Mouse (Mus musculus): Measurements from ENCODE around the gene Gck.
"Not testable (repeated sequence)": the region's sequence is repeated elsewhere in the genome, so short reads cannot be mapped to it uniquely, and the experiment has no call there.

The Gck gene

GRCm38 (mm10) chr11:5954435-5954834, 4.6 kb upstream of the Gck start:
- peak; percentile 12 for DNase-seq

GRCm38 (mm10) chr11:5953130-5953765, 3.4 kb upstream of the Gck start:
- DNase-seq = peak; percentile 63

GRCm38 (mm10) chr11:5952501-5952900, 2.6 kb upstream of the Gck start:
- DNase-seq = peak; percentile 19

DNA sequence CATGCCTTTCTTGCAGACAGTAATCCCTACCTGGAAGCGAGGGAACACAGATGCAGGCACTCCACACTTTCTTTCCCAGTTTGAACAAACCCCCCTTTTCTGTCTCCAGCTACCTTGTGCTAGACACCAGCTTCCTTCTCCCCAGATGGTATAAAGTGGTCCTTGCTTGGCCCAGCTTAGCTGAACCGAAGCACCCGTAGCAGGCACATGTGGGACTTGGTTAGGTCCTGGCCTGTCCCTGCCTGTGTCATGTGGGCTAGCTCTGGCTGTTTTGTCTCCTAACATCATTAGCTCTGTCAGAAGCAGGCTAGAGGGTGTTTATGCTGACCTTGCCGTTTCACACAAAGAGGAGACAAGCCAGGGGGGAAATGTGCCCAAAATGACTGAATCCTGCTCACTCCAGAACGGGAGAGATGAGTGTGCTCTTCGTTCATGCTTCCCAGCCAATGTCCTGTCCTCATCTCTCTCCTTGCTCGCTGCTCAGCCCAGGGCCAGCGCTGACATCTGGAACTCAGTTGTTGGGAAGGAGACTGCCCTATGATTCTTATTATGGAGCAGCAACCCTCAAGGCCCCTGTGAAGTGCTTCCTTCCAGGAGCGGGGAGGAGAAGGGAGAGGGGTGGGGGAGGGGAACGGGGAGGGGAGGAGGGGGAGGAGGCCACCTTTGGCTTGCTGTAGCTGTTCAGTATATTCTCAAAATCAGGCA, 1.2 kb downstream of the Gck start:
- DNase-seq = no peak

DNA sequence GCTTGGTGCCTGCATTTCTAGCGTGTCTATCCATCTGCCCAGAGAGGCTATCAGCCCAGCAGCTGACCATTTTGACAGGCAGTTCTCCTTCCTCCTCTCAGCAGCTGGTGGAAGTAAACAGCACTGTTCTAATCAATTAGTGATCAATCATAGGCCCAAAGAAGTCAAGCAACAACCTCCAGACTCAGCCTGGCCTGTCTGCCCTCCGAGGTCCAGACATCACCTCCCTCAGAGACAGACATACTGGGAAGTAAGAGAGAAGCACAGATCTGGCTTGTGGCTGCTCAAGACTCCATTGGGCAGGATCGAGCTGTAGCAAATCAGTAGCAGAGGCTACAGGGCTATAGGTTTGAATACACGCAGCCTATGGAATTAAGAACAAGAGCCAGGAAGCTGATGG, 2.1 kb downstream of the Gck start:
- DNase-seq = no peak

- no peak for DNase-seq
These were observed 4.8 kb downstream of the Gck start for GRCm38 (mm10) chr11:5945096-5945495.

- DNase-seq = no peak
These were observed 6.9 kb downstream of the Gck start for GRCm38 (mm10) chr11:5942966-5943365.

DNA sequence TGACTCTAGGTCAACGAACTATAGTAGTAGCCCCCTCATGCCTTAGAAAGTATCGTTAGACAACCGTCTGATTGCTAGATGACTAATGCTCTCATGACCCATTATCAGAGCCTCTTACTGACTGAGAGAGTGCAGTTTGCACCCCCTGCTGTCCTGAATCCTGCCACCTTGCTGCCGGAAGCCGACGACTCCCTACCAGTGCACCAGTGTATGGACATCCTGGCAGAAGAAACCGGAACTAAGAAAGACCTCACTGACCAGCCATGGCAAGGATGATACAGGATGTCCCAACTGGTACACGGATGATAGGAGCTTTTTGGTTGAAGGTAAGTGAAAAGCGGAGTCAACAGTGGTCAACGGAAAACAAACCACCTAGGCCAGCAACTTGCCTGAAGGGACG, 15.3 kb downstream of the Gck start:
- DNase-seq = not testable (repeated sequence)

DNA sequence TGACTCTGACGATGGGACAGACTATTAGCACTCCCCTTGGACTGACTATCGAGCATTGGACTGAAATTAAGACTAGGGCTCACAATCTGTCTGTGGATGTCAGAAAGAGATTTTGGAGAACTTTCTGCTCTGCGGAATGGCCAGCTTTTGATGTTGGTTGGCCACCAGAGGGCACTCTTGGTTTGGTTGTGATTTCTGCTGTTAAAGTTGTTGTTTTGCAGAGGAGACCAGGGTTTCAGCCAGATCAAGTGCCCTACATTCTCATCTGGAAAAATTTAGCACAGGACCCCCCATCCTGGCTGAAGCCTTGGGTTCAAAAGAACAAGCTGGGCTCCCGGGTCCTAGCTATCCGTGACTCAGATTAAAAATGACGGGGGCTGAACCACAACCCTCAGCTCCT, 17.9 kb downstream of the Gck start:
- DNase-seq = not testable (repeated sequence)

DNA sequence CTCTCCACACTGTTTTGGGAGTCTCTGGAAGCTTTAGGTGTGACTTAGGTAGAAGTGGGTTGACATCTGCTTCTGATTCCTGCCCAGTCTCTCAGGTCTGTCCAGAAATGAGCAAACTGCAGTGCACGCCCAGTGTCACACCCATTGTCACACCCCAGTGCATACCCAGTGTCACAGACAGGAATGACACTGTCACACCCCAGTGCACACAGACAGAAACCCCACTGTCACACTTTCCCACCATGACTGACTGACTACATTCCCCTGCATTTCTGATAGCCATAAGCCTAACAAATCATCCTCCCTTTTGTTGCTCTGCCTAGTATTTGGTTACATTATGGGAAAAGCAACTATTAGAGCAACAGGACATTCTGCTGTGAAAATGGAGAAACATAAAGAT, 19.3 kb downstream of the Gck start:
- DNase-seq = no peak

DNA sequence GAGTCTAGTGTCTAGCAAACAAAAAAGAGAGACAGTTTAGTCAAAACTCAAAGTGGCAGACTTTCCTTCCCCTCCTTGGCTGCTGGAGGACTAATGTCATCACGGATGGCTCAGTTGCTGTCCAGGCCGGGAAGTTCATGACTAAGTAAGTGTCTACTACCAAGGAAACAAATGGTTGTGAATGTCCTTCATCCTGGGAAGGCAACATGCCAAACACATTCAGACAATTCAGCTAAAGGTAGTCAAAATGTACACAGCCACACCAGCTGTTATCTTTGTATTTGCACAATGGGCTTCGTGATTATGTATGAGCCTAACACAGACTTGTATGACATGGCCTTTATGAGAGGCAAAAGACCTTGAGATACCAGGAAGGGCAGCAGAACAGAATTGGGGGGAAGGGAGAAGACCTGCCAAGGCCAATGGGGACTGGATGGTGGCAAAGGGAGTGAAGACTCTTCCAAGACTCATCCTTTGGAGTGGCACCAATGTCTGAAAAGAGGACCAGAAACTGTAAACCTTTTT, 23.1 kb downstream of the Gck start:
- DNase-seq = no peak

- no peak for DNase-seq
These were observed 25.2 kb downstream of the Gck start for GRCm38 (mm10) chr11:5924699-5925098.

GRCm38 (mm10) chr11:5920323-5920960, 29.4 kb downstream of the Gck start:
- DNase-seq = no peak

GRCm38 (mm10) chr11:5919606-5920005, 30.3 kb downstream of the Gck start:
- DNase-seq = no peak

DNA sequence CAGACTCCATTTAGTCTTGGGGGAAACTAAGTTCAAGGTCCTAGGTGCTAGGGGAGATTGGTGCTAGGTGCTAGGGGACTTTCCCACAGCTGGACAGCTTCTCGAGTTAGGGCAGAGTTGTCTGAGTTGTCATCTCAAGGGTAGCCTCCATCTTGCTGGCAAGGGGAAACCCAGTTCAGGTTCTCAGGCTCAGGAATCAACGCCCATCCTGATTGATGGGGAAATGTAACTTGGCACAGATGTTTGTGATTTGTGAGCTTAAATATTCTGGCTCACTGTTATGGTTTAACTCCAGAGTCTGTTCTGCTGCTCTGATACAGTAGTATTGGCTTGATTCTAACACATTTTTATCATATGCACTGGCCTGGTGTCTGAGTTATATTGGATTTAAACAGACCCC, 31.8 kb downstream of the Gck start:
- no peak for DNase-seq

- DNase-seq = peak; percentile 64
These were observed 33.7 kb downstream of the Gck start for GRCm38 (mm10) chr11:5916178-5916548.

GRCm38 (mm10) chr11:5915429-5916177, 34.3 kb downstream of the Gck start:
- peak; percentile 70 for DNase-seq

DNA sequence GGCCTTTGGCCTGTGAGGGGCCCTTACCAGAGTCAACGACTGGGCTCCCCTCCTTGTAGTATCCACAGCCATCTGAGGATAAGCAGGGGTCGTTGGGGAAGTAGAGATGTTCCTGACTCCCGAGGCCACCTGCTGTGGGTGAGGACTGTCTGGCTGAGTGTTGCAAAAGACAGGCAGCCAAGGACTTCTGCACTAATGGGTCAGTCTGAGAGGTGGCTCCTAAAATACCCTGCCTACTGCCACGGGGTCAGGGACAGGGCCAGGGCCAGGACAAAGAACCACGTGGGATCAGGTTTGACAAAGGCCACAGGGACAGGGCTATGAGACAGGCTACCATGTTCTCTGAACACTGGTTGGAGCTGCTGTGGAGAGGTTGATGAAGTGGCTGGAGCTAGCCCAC, 34.9 kb downstream of the Gck start:
- DNase-seq = no peak

DNA sequence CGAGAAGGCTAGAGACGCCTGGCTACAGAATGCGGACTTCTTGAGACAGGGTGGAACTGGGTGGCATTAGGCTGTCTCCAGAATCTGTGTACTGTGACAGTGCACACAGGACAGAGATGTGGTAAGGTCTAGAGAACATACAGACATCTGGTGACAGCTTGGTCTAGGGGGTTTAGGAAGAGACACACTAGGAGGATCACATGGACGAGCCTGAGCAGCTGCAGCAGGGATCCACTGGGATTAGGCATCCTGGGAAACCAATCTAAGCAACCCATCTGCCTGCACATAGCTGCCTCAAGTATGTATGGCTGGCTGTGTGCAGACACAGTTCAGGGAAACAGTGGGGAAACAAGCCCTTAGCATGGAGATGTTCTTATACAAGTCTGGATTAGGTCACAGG, 35.9 kb downstream of the Gck start:
- DNase-seq = no peak

- peak; percentile 42 for DNase-seq
These were observed 36.6 kb downstream of the Gck start for GRCm38 (mm10) chr11:5913256-5913655.

GRCm38 (mm10) chr11:5912635-5913034, 37.2 kb downstream of the Gck start:
- DNase-seq = peak; percentile 85

GRCm38 (mm10) chr11:5908642-5909041, 41.2 kb downstream of the Gck start:
- no peak for DNase-seq

DNA sequence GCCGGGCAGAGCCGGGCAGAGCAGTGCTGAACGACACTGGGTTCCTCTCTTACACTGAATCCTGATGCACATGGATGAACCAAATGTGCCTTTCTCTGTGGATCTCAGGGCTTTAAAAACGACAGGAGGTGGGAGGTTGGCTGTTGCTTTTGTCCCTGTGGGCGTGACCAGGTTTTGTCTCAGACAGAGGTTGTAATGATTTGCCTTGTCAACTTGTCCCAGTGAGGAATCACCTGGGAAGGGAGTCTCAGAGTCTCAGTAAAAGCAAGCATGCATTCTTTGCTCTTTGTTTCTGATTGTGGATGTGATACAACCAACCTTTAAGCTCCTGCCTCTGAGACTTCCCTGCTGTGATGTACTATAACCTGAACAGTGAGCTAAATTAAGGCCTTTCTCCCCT, 42.8 kb downstream of the Gck start:
- DNase-seq = no peak
